Mouse (Mus musculus): ENCODE measurements around the gene Bcdin3d. TPM values are rescaled to one million over a fixed set of nuclear protein-coding genes. Genes with fewer than 3 reads are reported as not detected.

The Bcdin3d gene
- total RNA-seq (2021), result 1 to 10 TPM; 4.2 to 5.1 TPM
- long read RNA-seq, experiment 1, full-length matches to known transcripts, result 5 of 5 reads
- long read RNA-seq, experiment 1, partial matches to known transcripts, result 0 of 5 reads
- long read RNA-seq, experiment 1, other reads (novel, unspliced or antisense), result 0 of 5 reads
- long read RNA-seq, experiment 2, full-length matches to known transcripts, result 8 of 8 reads
- long read RNA-seq, experiment 2, partial matches to known transcripts, result 0 of 8 reads
- long read RNA-seq, experiment 2, other reads (novel, unspliced or antisense), result 0 of 8 reads

- DNase-seq (ENCODE audit: low spot score), result peak; percentile 86
Measured at GRCm38 (mm10) chr15:99474576-99474926, at the start of gene Bcdin3d. TSS of gene Bcdin3d (minus strand) at chr15:99474730.

- no peak for DNase-seq (ENCODE audit: low spot score)
Measured at GRCm38 (mm10) chr15:99520306-99520705, 45.8 kb upstream of the Bcdin3d start.

- DNase-seq (ENCODE audit: low spot score), result no peak
Measured at GRCm38 (mm10) chr15:99519626-99520025, 45.1 kb upstream of the Bcdin3d start.

GRCm38 (mm10) chr15:99517715-99518114 is 43.2 kb upstream of the Bcdin3d start:
- DNase-seq (ENCODE audit: low spot score), result no peak

- no peak for DNase-seq (ENCODE audit: low spot score)
Measured at GRCm38 (mm10) chr15:99516715-99517114, 42.2 kb upstream of the Bcdin3d start.

- DNase-seq (ENCODE audit: low spot score), result no peak
Measured at GRCm38 (mm10) chr15:99511797-99512525, 37.4 kb upstream of the Bcdin3d start.

GRCm38 (mm10) chr15:99510621-99511020 is 36.1 kb upstream of the Bcdin3d start:
- no peak for DNase-seq (ENCODE audit: low spot score)

GRCm38 (mm10) chr15:99509840-99510239 is 35.3 kb upstream of the Bcdin3d start:
- DNase-seq (ENCODE audit: low spot score), result no peak

- no peak for DNase-seq (ENCODE audit: low spot score)
Measured at GRCm38 (mm10) chr15:99505324-99506095, 31.0 kb upstream of the Bcdin3d start.

- no peak for DNase-seq (ENCODE audit: low spot score)
Measured at GRCm38 (mm10) chr15:99503256-99503655, 28.7 kb upstream of the Bcdin3d start.

- DNase-seq (ENCODE audit: low spot score), result no peak
Measured at GRCm38 (mm10) chr15:99502311-99502831, 27.8 kb upstream of the Bcdin3d start.

- DNase-seq (ENCODE audit: low spot score), result no peak
Measured at GRCm38 (mm10) chr15:99501292-99502260, 27.0 kb upstream of the Bcdin3d start.

GRCm38 (mm10) chr15:99500320-99500719 is 25.8 kb upstream of the Bcdin3d start:
- DNase-seq (ENCODE audit: low spot score), result no peak

- no peak for DNase-seq (ENCODE audit: low spot score)
Measured at GRCm38 (mm10) chr15:99499726-99500125, 25.2 kb upstream of the Bcdin3d start.

GRCm38 (mm10) chr15:99498781-99499180 is 24.3 kb upstream of the Bcdin3d start:
- DNase-seq (ENCODE audit: low spot score), result no peak

- no peak for DNase-seq (ENCODE audit: low spot score)
Measured at GRCm38 (mm10) chr15:99498356-99498755, 23.8 kb upstream of the Bcdin3d start.

- DNase-seq (ENCODE audit: low spot score), result peak; percentile 54
Measured at GRCm38 (mm10) chr15:99497527-99498242, 23.2 kb upstream of the Bcdin3d start.

GRCm38 (mm10) chr15:99497061-99497460 is 22.5 kb upstream of the Bcdin3d start:
- DNase-seq (ENCODE audit: low spot score), result peak; percentile 19

- DNase-seq (ENCODE audit: low spot score), result no peak
Measured at GRCm38 (mm10) chr15:99484745-99485144, 10.2 kb upstream of the Bcdin3d start.

GRCm38 (mm10) chr15:99475814-99476213 is 1.3 kb upstream of the Bcdin3d start:
- DNase-seq (ENCODE audit: low spot score), result no peak

Measured in gastrocnemius, adult 18-20 months (tissue).